Mouse (Mus musculus): ENCODE results near the gene Cdhr3. TPM values are rescaled to one million over a fixed set of nuclear protein-coding genes. Genes with fewer than 3 reads are reported as not detected.
"Not testable (repeated sequence)": the region's sequence is repeated elsewhere in the genome, so short reads cannot be mapped to it uniquely, and the experiment has no call there.

Gene Cdhr3
- polyA plus RNA-seq, 1 experiment = not detected

DNA sequence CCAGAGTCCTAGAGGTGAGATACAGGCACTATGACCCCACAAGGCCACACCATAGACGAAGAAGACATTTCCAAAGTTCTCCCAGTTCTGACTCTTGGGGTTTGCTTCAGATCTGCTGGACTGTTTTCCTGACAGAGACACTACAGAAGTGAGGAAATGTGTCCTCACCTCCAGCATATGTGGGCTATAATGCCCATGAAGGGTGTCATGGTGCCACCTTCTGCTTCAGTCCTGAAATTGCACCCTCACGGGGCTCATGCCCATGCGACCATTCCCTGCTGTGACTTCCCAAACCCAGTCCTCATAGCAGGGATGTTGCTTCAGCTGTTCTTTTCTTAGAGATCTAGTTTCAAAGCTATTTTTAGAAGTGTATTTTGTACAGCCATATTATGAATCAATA lies 82.6 kb downstream of the Cdhr3 start:
- no peak overlapping the region for H3K27ac ChIP-seq (replicated peaks; ENCODE audit: low read depth, low read length)
- H3K4me1 ChIP-seq (ENCODE audit: control insufficient read depth, insufficient read depth, insufficient read length, low read length) = no peaks in the 10 kb centered on the region
- H3K4me3 ChIP-seq (ENCODE audit: insufficient read depth, low read depth, low read length) = no peak overlapping the region

DNA sequence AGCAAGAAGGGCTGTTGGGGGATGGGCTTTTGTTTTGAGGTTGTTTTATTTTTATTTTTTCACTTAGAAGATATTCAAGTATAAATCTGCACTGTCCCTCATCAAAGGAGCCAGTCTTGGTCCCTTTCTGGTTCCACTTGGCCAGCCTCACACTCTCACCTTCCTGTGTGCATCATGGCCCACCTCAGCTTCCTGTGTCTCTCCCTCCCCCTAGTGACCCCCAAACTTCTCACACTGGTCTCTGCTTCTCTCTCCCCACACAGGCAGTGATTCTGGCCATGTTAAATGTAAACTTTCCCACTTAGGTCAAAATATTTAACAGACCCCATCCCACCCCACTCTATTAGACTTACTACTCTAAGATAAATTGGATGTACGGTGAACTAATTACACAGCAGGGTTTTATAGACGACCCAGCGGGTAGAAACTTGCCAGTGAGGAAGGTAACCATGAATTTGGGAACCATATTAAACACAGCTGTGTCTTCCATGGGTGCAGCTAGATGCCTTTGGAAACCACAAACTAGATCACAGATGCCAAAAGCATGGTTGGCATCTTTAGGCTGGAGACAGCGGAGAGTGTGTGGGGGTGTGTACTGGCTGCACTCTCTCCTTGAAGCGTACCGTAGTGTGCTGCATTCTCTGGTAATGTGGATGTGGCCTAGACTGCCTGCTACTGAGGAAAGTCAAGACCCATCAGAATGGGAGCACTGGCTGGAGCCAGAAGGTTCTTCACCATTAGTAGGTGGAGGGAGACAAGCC lies 83.3 kb downstream of the Cdhr3 start:
- Histone ChIP-seq H3K4me3 (ENCODE audit: insufficient read depth, low read depth, low read length) (no peak overlapping the region), H3K27ac (replicated peaks; ENCODE audit: low read depth, low read length) (no peak overlapping the region), H3K4me1 (ENCODE audit: control insufficient read depth, insufficient read depth, insufficient read length, low read length) (no peaks in the 10 kb centered on the region)

DNA sequence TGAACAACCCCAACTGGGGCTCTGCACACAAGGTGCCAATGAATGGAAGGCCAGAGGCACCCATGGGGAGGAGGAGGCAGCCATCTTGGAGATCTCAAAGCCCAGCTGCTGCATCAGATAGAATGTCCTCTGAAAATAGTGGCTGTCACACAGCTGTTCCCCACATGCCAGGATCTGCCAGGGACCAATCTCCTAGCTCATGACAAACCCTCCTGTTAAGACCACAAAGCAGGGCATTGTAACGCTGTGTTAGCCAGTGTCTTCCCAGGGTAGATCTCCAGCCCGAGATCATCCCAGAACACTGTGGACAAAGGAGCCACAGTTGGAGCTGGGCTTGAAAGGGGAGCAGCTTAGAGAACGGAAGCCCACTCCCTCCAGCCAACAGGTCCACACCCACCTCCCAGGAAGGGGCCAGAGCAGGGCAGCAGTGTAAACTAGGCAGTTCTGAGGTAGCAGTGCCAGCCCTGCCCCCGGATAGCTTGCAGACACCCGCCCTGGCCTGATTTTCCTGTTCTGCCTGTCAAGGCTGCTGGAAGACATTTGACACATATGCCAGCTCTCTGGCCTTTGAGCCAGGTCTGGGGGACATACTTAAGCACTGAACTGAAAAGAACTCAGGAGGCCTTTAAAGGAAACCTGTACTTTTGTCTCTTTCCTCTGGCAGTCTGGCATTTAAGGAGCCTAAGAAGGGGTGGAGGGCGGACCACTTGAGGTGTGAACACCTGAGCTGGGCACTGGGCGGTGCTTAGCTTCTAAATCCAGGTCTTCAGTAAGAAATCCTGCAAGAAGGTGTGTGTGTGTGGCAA lies 84.2 kb downstream of the Cdhr3 start:
- H3K4me1 ChIP-seq (ENCODE audit: control insufficient read depth, insufficient read depth, insufficient read length, low read length) = no peaks in the 10 kb centered on the region
- no peak overlapping the region for H3K4me3 ChIP-seq (ENCODE audit: insufficient read depth, low read depth, low read length)
- no peak overlapping the region for H3K27ac ChIP-seq (replicated peaks; ENCODE audit: low read depth, low read length)

DNA sequence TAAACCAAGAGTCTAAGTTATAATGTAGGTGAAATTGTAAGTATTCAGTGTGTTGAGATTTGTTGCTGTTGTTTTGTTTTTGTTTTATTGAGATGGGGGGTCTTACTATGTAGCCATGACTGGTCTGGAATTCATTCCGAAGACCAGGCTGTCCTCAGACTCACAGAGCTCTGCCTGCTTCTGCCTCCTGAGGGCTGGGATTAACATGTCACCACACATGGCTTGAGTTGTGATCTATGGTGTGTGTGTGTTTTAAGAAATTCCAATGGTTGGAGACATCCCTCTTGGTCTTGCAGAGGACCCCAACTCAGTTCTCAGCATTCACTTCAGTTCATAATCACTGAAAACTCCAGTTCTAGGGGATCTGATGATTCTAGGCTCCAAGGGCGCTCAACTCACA lies 85.5 kb downstream of the Cdhr3 start:
- Histone ChIP-seq H3K4me1 (ENCODE audit: control insufficient read depth, insufficient read depth, insufficient read length, low read length) (no peaks in the 10 kb centered on the region), H3K4me3 (ENCODE audit: insufficient read depth, low read depth, low read length) (no peak overlapping the region), H3K27ac (replicated peaks; ENCODE audit: low read depth, low read length) (no peak overlapping the region)

DNA sequence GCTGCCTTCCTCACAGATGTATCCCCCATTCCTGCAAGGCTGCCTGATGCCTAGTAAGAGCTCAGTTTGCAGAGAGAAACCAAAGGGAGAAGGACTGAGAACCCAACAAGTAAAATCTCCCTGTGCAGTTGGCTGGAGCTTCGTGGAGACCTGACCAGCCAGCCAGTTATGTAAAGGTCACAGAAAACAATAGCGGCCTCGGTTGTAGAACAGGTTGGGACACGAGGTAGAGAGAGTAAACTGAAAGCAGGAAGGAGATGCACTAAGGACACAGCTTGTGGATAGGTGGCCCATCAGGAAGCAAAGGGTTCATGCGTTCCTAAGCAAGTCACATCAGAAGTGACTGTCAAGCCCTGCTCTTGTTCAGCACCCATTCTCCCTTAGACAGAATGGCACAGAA lies 86.8 kb downstream of the Cdhr3 start:
- Histone ChIP-seq H3K4me3 (ENCODE audit: insufficient read depth, low read depth, low read length) (no peak overlapping the region), H3K27ac (replicated peaks; ENCODE audit: low read depth, low read length) (no peak overlapping the region), H3K4me1 (ENCODE audit: control insufficient read depth, insufficient read depth, insufficient read length, low read length) (no peaks in the 10 kb centered on the region)

DNA sequence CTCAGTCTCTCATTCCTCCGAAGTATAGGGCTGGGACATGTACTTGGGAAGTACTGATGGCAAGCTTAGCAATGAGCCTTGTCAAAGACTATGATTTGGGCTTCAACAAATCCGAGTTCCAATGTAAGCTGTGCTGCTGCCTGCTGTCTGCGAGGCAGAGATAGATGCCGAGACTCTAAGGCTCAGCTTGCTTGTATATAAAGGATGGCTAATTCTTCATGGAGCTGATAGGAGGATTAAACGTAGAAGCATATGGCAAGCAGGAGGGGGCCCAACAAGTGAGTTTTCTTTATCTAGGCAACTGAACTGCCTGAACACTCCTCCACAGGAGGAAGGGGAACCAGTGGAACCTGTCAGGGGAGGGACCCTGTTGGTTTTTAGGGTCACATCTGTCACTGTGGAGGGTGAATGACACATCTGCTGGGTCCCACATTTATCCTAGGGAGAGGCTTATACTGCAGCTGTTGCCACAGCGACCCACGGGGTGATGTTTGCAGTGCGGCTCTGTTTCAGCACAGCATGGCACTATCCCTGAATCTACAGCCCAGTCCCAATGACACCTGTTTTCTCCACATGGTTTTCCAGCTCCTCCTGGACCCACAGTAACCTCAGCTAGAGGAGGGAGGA lies 89.2 kb downstream of the Cdhr3 start:
- no peak overlapping the region for H3K4me3 ChIP-seq (ENCODE audit: insufficient read depth, low read depth, low read length)
- no peaks in the 10 kb centered on the region for H3K4me1 ChIP-seq (ENCODE audit: control insufficient read depth, insufficient read depth, insufficient read length, low read length)
- H3K27ac ChIP-seq (replicated peaks; ENCODE audit: low read depth, low read length) = no peak overlapping the region

DNA sequence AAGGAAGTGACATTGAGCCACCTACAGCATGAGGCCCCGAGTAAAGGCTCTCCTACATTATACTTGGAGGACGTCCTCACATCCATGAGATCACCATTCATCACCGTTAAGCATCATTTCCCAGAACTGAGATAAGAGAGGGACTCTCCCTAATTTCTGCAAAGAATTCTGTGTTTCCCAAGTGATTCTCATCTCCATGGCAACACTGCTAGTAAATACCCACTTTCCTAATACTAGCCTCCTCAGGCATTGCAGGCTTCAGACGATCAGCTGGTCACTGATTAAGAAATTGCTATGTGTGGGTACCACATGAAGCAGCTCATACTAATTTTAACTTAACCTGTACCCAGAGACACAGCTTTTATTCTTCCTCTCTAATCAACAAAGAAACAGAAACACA lies 92.3 kb downstream of the Cdhr3 start:
- Histone ChIP-seq H3K27ac (replicated peaks; ENCODE audit: low read depth, low read length) (no peak overlapping the region), H3K4me1 (ENCODE audit: control insufficient read depth, insufficient read depth, insufficient read length, low read length) (no peaks in the 10 kb centered on the region), H3K4me3 (ENCODE audit: insufficient read depth, low read depth, low read length) (no peak overlapping the region)

DNA sequence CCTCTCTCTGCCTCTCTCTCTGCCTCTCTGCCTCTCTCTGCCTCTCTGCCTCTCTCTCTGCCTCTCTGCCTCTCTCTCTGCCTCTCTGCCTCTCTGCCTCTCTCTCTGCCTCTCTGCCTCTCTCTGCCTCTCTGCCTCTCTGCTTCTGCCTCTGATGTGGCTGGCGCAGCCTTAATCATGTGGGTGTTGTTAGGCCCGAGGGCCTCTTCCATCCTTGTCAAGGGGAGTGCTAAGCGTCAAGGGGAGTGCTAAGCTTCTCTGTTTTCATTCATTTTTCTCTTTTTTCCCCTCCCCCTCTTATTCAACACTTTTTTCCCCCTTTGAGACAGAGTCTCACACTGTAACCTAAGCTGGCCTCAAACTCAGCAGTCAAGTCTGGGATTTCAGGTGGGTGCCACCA lies 92.9 kb downstream of the Cdhr3 start:
- not testable (repeated sequence) for H3K4me3 ChIP-seq (ENCODE audit: insufficient read depth, low read depth, low read length); H3K27ac ChIP-seq (replicated peaks; ENCODE audit: low read depth, low read length); H3K4me1 ChIP-seq (ENCODE audit: control insufficient read depth, insufficient read depth, insufficient read length, low read length)

DNA sequence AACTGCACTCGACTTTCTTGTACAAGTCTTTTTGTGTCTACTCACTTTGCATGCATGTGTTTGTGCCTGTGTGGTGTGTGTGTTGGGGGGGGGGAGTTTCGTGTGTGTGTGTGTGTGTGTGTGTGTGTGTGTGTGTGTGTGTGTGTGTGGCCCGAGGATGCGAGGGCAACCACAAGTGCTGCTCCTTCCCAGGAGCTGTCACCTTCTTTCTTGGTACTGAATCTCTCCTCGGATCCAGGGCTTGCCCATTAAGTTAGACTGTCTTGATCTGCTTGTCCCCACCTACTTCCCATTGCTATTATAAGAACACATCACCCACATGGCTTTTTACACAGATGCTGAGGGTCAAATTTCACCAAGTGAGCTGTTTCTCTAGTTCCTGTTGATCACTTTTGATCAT lies 93.9 kb downstream of the Cdhr3 start:
- H3K4me1 ChIP-seq (ENCODE audit: control insufficient read depth, insufficient read depth, insufficient read length, low read length) = no peaks in the 10 kb centered on the region
- H3K4me3 ChIP-seq (ENCODE audit: insufficient read depth, low read depth, low read length) = no peak overlapping the region
- no peak overlapping the region for H3K27ac ChIP-seq (replicated peaks; ENCODE audit: low read depth, low read length)

DNA sequence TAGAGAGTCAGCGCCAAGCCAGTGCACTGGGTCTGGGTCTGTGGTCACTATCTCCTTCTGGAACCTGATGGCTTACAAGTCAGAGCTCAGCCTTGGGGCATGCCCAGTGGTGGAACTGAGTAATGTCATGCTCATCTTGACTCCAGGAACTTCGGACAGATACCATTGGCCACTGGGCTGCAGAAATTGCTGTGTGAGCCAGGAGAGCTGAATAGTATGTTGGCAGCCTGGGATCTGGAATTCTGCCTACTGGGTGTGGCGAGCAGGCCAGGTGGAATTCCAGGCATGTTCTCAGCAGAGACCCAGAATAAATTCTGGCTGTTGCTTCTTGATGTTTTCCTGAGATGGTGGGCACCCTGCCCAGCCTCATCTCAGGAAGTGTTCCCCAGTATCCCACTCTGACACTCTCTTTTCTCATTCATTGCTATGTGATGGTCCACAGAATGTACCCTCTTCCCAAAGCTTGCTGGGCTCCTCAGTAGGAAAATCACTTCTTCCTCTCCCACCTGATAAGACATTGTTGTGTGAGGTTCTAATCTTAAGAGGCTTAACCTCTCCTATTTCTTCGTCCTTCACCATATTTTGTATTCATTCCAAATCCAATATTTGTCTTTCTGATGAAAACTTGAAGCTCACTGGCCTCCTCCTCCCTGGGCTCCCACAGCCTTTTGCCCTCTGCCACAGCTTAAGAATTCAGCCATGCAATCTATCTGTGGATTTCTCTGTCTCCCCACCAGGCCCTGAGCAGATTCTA lies 97.4 kb downstream of the Cdhr3 start:
- H3K4me1 ChIP-seq (ENCODE audit: control insufficient read depth, insufficient read depth, insufficient read length, low read length) = no peaks in the 10 kb centered on the region
- no peak overlapping the region for H3K27ac ChIP-seq (replicated peaks; ENCODE audit: low read depth, low read length)
- no peak overlapping the region for H3K4me3 ChIP-seq (ENCODE audit: insufficient read depth, low read depth, low read length)

DNA sequence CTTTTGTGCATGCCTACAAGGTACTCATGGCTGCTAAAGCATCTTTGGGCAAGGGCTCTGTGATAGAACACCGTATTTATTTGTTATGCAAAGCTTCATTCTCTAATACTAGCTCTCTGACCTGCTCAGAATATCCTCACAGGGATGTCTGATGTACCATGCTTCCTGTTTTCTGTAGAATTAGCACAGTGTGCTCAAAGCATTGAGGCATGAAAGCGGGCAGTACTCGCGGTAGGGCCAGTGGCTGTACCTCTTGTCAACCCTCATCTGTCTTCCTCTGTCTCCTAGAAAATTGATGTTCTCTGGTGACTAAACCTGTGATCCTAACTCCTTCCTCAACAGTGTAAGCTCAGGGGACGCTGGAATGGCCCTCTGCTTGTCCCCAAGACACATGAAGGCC lies 98.6 kb downstream of the Cdhr3 start:
- no peak overlapping the region for H3K4me3 ChIP-seq (ENCODE audit: insufficient read depth, low read depth, low read length)
- no peak overlapping the region for H3K27ac ChIP-seq (replicated peaks; ENCODE audit: low read depth, low read length)
- H3K4me1 ChIP-seq (ENCODE audit: control insufficient read depth, insufficient read depth, insufficient read length, low read length) = no peaks in the 10 kb centered on the region

DNA sequence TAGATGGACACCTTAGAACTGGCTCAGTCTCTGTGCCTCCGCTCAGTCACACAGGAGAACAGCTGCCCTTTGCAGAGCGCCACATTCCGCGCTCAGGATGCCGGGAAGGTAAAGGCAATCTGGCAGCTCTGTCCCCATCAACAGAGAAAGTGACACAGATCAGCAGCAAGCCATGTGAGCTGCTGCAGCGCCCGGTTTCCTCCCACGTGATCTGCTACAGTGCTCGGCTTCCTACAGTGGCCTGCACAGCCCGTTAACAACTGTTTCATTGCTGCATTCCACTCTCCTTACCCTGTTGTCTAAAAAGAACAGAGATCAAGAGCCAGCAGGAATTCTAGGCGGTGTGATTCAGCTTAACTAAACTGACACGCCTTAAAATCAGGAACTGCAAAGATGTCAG lies 102.9 kb downstream of the Cdhr3 start:
- H3K4me1 ChIP-seq (ENCODE audit: control insufficient read depth, insufficient read depth, insufficient read length, low read length) = no peaks in the 10 kb centered on the region
- H3K4me3 ChIP-seq (ENCODE audit: insufficient read depth, low read depth, low read length) = no peak overlapping the region
- no peak overlapping the region for H3K27ac ChIP-seq (replicated peaks; ENCODE audit: low read depth, low read length)

DNA sequence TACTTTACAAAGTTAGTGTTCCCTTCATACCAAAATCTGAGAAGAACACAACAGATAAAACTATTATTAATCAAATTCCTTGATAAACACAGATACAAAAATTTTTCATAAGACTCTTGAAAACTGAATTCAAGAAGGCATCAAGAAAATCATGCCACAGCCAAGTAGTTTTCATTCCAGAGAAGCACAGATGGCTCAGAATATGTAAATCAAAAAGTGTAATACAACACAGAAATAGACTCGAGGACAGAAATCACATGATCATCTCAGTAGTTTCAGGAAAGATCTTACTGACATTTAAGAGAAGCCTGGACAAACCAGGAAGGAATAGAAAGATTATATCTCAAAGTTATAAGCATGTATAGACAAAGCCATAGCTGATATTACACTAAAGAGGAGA lies 106.4 kb downstream of the Cdhr3 start:
- H3K4me1 ChIP-seq (ENCODE audit: control insufficient read depth, insufficient read depth, insufficient read length, low read length) = no peaks in the 10 kb centered on the region
- H3K4me3 ChIP-seq (ENCODE audit: insufficient read depth, low read depth, low read length) = no peak overlapping the region

More for the DNA sequence above, 106.4 kb downstream of the Cdhr3 start:
- H3K27ac ChIP-seq (replicated peaks; ENCODE audit: low read depth, low read length) = no peak overlapping the region

All from brown adipose tissue, adult 24 weeks (tissue).